Mouse (Mus musculus) B cell, adult 62 days (primary cell): ENCODE data around the gene Atr. TPM values are rescaled to one million over a fixed set of nuclear protein-coding genes. Genes with fewer than 3 reads are reported as not detected.

Source experiments
- total RNA-seq: library from RNA; stranded (reverse); gene quantifications from 4 replicates; pipeline ENCODE4 v1.2.4, GENCODE M21; 2023

The Atr gene
- total RNA-seq, result 32.5 to 34.2 TPM (median 33.1 TPM) in 4 replicates

DNA sequence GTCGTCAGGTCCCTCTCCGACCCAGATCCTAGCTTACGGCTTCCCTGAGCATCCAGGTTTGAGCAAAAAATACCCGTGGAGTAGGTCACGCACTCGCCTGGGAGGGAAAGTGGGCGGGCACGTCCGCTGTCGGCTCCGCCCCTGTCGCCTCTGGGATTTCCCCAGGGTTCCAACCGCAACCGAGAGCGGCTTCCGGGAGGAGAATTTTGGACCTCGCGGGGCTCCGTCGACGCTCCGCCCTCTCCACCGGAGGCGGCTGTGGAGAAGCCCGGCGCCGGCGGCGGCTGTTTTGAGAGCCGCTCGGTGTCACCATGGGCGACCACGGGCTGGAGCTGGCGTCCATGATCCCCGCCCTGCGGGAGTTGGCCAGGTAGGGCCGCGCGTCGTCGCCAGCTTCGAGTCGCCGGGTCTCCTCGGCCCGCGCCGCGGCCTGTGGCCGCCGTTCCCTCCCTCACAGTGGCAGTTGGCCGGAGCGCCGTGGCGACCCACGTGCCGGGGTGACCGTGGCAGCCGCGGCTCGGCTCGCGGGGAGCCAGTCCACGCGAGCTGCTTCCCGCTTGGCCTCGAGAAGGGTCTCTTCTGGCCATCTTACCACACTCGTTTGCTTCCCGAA, at the start of gene Atr:
Gene Atr (plus strand): TSS at position 184 of the 613 bp plus-strand sequence.

DNA sequence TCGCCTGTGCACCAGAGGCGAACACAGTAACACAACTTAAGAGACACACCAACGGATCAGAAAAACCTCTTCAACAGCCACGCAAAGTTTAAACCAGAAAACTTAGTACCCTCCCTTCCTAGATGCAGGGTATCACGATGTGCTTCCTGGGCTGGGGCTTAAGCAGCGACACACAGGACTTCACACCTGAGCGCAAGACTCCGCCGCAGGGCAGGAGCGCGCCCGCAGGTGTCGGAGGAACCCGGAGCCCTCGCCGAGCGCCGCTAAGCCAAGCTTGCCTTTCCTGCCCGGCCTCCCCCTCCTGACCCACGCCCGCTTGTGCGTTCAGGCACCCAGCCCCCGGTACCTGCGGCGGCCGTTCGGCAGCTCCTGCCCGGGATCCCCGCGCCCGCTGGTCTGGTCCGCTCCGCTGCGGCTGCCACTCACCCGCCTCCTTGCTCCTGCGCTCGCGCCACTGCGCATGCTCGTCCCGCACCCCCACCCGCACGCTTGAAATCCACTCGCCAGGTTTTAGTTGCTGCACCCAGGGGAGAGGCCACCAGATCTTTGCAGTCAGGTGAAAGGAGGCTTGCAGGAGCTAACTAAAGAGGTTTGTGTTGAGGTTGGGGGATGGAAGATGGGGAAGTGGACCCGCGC, 12.5 kb upstream of the Atr start, which contains the start of gene Pls1:
Gene Pls1 (minus strand): TSS at position 487 of the 636 bp plus-strand sequence.

DNA sequence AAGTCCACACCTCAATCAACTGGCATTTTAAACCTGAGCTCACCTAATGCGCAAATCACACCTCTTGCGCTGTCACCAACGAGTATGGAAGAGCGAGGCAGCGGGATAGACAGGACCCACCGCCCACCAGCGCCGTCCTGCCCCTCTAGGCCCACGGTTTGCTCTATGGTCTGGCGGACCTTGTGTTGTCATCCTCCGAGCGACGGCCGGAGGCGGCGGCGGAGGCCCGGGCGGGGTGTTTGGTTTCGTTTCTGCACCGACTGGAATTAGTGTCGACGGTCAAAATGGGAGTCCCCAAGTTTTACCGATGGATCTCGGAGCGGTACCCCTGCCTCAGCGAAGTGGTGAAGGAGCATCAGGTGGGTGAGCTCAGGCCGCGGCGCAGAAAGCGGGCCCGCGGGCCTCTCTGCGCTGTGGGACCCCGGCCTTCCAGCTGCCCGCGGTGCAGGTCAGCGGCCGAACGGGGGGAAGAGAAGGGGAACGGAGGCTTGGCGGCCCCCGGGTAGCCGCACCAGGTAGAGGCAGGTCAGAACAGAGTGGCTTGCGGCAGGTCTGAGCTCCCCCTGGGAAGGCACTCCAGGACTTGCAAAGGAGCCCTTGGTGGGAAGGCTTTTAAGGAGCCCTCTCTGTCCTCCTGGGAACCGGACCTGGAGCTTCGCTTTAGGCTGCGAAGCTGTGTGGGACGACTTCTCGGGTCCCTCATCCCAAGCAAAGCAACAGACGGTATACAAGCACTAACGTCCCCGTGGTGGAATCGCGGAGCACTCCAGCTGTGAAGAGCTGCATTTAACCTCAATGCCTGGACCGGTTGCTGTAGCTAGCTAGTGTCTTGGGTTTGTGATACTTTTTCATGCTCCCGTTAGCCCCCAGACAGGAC, 97.4 kb downstream of the Atr start, which contains the start of gene Xrn1:
Gene Xrn1 (plus strand): TSS at position 176 of the 877 bp plus-strand sequence.

Other genes with a start within 250 kb of the Atr start
- gene Pcolce2, start 220.0 kb upstream of the Atr start, total RNA-seq, result 0.35 to 0.66 TPM in 2 of 4 replicates, not detected in the others
- 0.77 to 2.6 TPM (median 1.1 TPM) in 3 of 4 replicates, not detected in the other for gene Trpc1, start 107.2 kb upstream of the Atr start, total RNA-seq
- gene Pls1, start 12.3 kb upstream of the Atr start, total RNA-seq, result 0.80 to 1.1 TPM (median 0.96 TPM) in 4 replicates
- 47.4 to 57.9 TPM (median 52.8 TPM) in 4 replicates for gene Xrn1, start 97.2 kb downstream of the Atr start, total RNA-seq